Mouse (Mus musculus): Measurements from ENCODE around the gene Tmod1.

The Tmod1 gene

GRCm38 (mm10) chr4:46130221-46130620, 91.5 kb downstream of the Tmod1 start:
- peak in 1 of 2 experiments; percentile 26 for DNase-seq (ENCODE audit: low spot score in 2 of 2)

DNA sequence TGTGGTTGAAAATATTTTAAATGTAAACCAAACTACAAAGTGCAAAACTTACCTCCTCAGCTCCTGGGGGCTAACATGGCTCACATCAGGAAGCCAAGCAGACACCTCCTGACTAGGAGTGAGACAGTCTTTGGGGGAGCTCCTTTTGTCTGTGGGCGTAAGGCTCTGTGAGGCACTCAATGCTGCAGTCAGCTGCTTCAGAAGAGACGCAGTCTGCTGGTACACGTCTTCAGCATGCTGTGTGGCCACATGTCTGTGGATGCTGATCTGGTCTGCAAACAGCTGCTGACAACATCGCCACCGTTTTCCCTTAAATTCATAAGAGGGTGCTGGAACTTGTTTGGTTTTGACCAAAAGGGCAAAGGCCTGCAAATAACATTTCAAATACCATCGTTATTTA, 93.1 kb downstream of the Tmod1 start:
- no peak for DNase-seq (ENCODE audit: low spot score in 2 of 2)

GRCm38 (mm10) chr4:46137629-46138286, 99.0 kb downstream of the Tmod1 start:
- DNase-seq (ENCODE audit: low spot score in 2 of 2), result no peak

- DNase-seq (ENCODE audit: low spot score in 2 of 2), result peak; percentile 87 to 92
Observed at GRCm38 (mm10) chr4:46138287-46139222, 99.8 kb downstream of the Tmod1 start, which contains the start of the genes Ncbp1 and Tstd2. Gene Ncbp1 (plus strand): TSS chr4:46138613. Gene Tstd2 (minus strand): TSS chr4:46138694.

DNA sequence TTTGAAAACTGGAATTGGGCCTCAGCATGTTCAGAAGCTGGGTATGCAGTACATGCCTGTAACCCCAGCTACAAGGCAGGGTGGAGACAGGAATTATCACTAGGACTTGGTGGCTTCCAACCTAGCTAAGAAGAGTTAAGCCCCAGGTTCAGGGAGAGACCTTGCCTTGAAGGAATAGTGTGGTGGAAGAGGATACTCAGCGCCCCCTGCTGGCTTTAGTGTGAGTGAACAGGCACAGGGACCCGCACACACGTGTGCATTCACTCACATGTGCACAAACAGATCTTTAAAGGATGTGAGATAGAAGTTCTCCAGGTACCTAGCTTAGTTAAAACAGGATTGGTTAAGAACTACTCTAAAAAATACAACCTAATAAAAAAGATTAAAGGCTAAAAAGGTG, 105.6 kb downstream of the Tmod1 start:
- no peak for DNase-seq (ENCODE audit: low spot score in 2 of 2)

DNA sequence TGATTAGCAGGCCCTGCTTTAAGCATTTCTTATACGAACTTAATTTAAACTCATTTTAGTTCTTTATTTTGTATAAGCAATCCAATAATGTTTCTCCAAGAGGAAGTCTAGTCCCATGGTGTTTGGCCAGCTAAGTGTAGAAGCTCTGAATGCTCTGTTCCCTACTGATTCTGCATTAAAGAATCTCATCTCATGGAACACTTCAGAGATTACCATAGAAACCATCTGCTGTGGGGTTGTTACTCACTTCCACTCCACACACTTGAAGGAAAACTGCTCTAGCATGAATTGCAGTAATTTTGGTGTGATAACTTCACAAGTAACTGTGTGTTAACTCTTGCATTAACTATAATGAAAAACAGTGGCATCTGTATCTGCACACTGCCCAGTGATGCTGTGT, 108.1 kb downstream of the Tmod1 start:
- no peak for DNase-seq (ENCODE audit: low spot score in 2 of 2)

- peak in 1 of 2 experiments; percentile 12 for DNase-seq (ENCODE audit: low spot score in 2 of 2)
Observed at GRCm38 (mm10) chr4:46151903-46152544, 113.3 kb downstream of the Tmod1 start.

DNA sequence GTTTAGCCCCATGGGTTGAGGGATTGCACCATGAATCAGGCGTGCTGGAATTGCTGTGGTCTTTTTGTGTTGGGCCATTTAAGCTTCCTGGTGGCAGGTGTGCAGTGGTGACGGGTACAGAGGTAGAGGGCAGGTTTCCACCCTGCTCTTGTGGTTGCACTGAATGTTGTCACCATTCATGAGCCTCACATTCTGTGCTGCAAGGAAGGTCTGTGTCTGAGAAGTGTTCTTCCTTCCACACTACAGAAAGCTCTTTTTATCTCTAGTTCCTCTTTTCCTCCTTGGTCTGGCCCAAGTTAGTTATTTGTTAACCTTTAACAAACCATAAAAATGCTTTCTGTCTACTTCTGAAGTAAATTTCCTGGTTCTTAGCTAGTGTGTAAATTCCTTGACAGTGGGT, 125.3 kb downstream of the Tmod1 start:
- no peak for DNase-seq (ENCODE audit: low spot score in 2 of 2)
